Mouse (Mus musculus) regulatory T cell (primary cell): ENCODE data around the gene Pacsin2.
"Not testable (repeated sequence)": the region's sequence is repeated elsewhere in the genome, so short reads cannot be mapped to it uniquely, and the experiment has no call there.

Experiments
- in situ Hi-C: fragments of 300-600 bp; cut with MboI, MseI; formaldehyde crosslinking; loops from one replicate; pipeline ENCODE4 v1.15.1; 2025; ENCODE audit warnings: high pct_unique_total_duplicates

The Pacsin2 gene

GRCm38 (mm10) chr15:83425277-83425676 lies 39.1 kb downstream of the Pacsin2 start:
- in situ Hi-C loops, result no loop called here

GRCm38 (mm10) chr15:83423589-83424384 lies 40.6 kb downstream of the Pacsin2 start:
- in situ Hi-C loops, result no loop called here

- in situ Hi-C loops, result no loop called here
These were observed 42.0 kb downstream of the Pacsin2 start for GRCm38 (mm10) chr15:83422299-83422981.

GRCm38 (mm10) chr15:83419562-83419961 lies 44.8 kb downstream of the Pacsin2 start:
- in situ Hi-C loops, result no loop called here

- in situ Hi-C loops, result no loop called here
These were observed 45.7 kb downstream of the Pacsin2 start for GRCm38 (mm10) chr15:83418685-83419084.

- in situ Hi-C loops, result no loop called here
These were observed 46.5 kb downstream of the Pacsin2 start for GRCm38 (mm10) chr15:83417916-83418315.

- in situ Hi-C loops, result no loop called here
These were observed 47.0 kb downstream of the Pacsin2 start for GRCm38 (mm10) chr15:83417407-83417806.

GRCm38 (mm10) chr15:83415391-83415790 lies 49.0 kb downstream of the Pacsin2 start:
- in situ Hi-C loops, result no loop called here

GRCm38 (mm10) chr15:83411616-83412015 lies 52.8 kb downstream of the Pacsin2 start:
- in situ Hi-C loops, result no loop called here

- in situ Hi-C loops, result no loop called here
These were observed 53.7 kb downstream of the Pacsin2 start for GRCm38 (mm10) chr15:83410735-83411134.

- in situ Hi-C loops, result no loop called here
These were observed 54.1 kb downstream of the Pacsin2 start for GRCm38 (mm10) chr15:83410270-83410669.

- in situ Hi-C loops, result no loop called here
These were observed 55.5 kb downstream of the Pacsin2 start for GRCm38 (mm10) chr15:83408692-83409442.

- in situ Hi-C loops, result no loop called here
These were observed 56.2 kb downstream of the Pacsin2 start for GRCm38 (mm10) chr15:83408216-83408615.

- in situ Hi-C loops, result no loop called here
These were observed 56.9 kb downstream of the Pacsin2 start for GRCm38 (mm10) chr15:83407502-83407901.

- in situ Hi-C loops, result not testable (repeated sequence)
These were observed 58.5 kb downstream of the Pacsin2 start for GRCm38 (mm10) chr15:83405866-83406265.

- in situ Hi-C loops, result no loop called here
These were observed 60.4 kb downstream of the Pacsin2 start for GRCm38 (mm10) chr15:83404008-83404407.

GRCm38 (mm10) chr15:83403016-83403415 lies 61.4 kb downstream of the Pacsin2 start:
- in situ Hi-C loops, result no loop called here

- in situ Hi-C loops, result no loop called here
These were observed 71.7 kb downstream of the Pacsin2 start for GRCm38 (mm10) chr15:83392722-83393121.

GRCm38 (mm10) chr15:83387911-83388310 lies 76.5 kb downstream of the Pacsin2 start:
- in situ Hi-C loops, result loop anchor here (10.0 kb wide), 1 partner anchor 963 kb away; no protein-coding TSS in a partner anchor

- in situ Hi-C loops, result loop anchor here (10.0 kb wide), 1 partner anchor 959 kb away; no protein-coding TSS in a partner anchor
These were observed 80.8 kb downstream of the Pacsin2 start for GRCm38 (mm10) chr15:83383633-83384032.

- in situ Hi-C loops, result loop anchor here (10.0 kb wide), 1 partner anchor 958 kb away; no protein-coding TSS in a partner anchor
These were observed 81.3 kb downstream of the Pacsin2 start for GRCm38 (mm10) chr15:83383136-83383535.

- in situ Hi-C loops, result loop anchor here (10.0 kb wide), 1 partner anchor 958 kb away; no protein-coding TSS in a partner anchor
These were observed 81.9 kb downstream of the Pacsin2 start for GRCm38 (mm10) chr15:83382467-83382866.
